Mouse (Mus musculus): ENCODE measurements around the gene Fam162a.
"Not testable (repeated sequence)": the region's sequence is repeated elsewhere in the genome, so short reads cannot be mapped to it uniquely, and the experiment has no call there.

- TF ChIP-seq CTCF (IDR thresholded peaks at IDR 0.05; ENCODE audit: low read depth, low read length); POLR2A (IDR thresholded peaks at IDR 0.05; ENCODE audit: borderline replicate concordance, low read depth, low read length): not testable (repeated sequence)
Measured at GRCm38 (mm10) chr16:36097813-36098499, 26.6 kb upstream of the Fam162a start.

Measured in bone marrow macrophage, adult 2 months (primary cell).